Mouse (Mus musculus): Measurements from ENCODE around the gene Prkaa2.

The Prkaa2 gene

GRCm38 (mm10) chr4:105108641-105109198, 970 bp downstream of the Prkaa2 start:
- DNase-seq = no peak

GRCm38 (mm10) chr4:105107943-105108640, 1.6 kb downstream of the Prkaa2 start:
- no peak for DNase-seq

GRCm38 (mm10) chr4:105104099-105104872, 5.4 kb downstream of the Prkaa2 start:
- DNase-seq = no peak

- DNase-seq = no peak
These were observed 8.4 kb downstream of the Prkaa2 start for GRCm38 (mm10) chr4:105101337-105101688.

GRCm38 (mm10) chr4:105100508-105101336, 9.0 kb downstream of the Prkaa2 start:
- no peak for DNase-seq

GRCm38 (mm10) chr4:105098660-105099059, 11.0 kb downstream of the Prkaa2 start:
- DNase-seq = no peak

GRCm38 (mm10) chr4:105098158-105098557, 11.5 kb downstream of the Prkaa2 start:
- no peak for DNase-seq

- DNase-seq = no peak
These were observed 14.4 kb downstream of the Prkaa2 start for GRCm38 (mm10) chr4:105095316-105095715.

- DNase-seq = no peak
These were observed 15.7 kb downstream of the Prkaa2 start for GRCm38 (mm10) chr4:105093951-105094350.

GRCm38 (mm10) chr4:105090417-105090816, 19.3 kb downstream of the Prkaa2 start:
- no peak for DNase-seq

- DNase-seq = no peak
These were observed 20.3 kb downstream of the Prkaa2 start for GRCm38 (mm10) chr4:105089386-105089785.

GRCm38 (mm10) chr4:105088671-105089070, 21.0 kb downstream of the Prkaa2 start:
- no peak for DNase-seq

- no peak for DNase-seq
These were observed 33.5 kb downstream of the Prkaa2 start for GRCm38 (mm10) chr4:105076152-105076551.

- DNase-seq = no peak
These were observed 37.8 kb downstream of the Prkaa2 start for GRCm38 (mm10) chr4:105071761-105072427.

GRCm38 (mm10) chr4:105070982-105071381, 38.7 kb downstream of the Prkaa2 start:
- peak; percentile 71 for DNase-seq

- DNase-seq = no peak
These were observed 58.4 kb downstream of the Prkaa2 start for GRCm38 (mm10) chr4:105051291-105051690.

- DNase-seq = no peak
These were observed 59.6 kb downstream of the Prkaa2 start for GRCm38 (mm10) chr4:105050041-105050440.

- DNase-seq = no peak
These were observed 75.4 kb downstream of the Prkaa2 start for GRCm38 (mm10) chr4:105034259-105034658.

- peak; percentile 17 for DNase-seq
These were observed 76.5 kb downstream of the Prkaa2 start for GRCm38 (mm10) chr4:105033153-105033552.

- DNase-seq = no peak
These were observed 78.6 kb downstream of the Prkaa2 start for GRCm38 (mm10) chr4:105031104-105031503.

GRCm38 (mm10) chr4:105027278-105027677, 82.4 kb downstream of the Prkaa2 start:
- no peak for DNase-seq

- no peak for DNase-seq
These were observed 93.6 kb downstream of the Prkaa2 start for GRCm38 (mm10) chr4:105016006-105016613.
